14 mouse cellular contexts compared by ENCODE assay signal in genomic region chr8:120304097-120304496, GRCm38 (mm10).
A peak's percentile ranks its signal among the peaks of the same experiment; 100 is the strongest.
DNase-seq lines count a peak whose midpoint lies in the region; ATAC-seq lines count a peak whose summit lies in the region.
"Had no signal": no experiment of that assay in that cellular context is flagged by ENCODE, and none has a peak within 500 bp of the region (broad histone marks: within the 10 kb centered on the region; RNA-seq: fewer than 3 reads in every experiment).

No protein-coding gene starts in this region.

- H3K4me3 ChIP-seq in kidney, embryonic 14.5 days (ENCODE audit: low read length): no peak overlapping the region
- no peak overlapping the region for H3K4me3 ChIP-seq in embryonic facial prominence, embryonic 12.5 days
- no peak overlapping the region for H3K4me3 ChIP-seq in hindbrain, embryonic 12.5 days
- H3K4me3 ChIP-seq in midbrain, embryonic 14.5 days (replicated peaks; ENCODE audit: low read depth, low read length): no peak overlapping the region
- H3K4me3 ChIP-seq: liver, embryonic 13.5 days; megakaryocyte, embryonic 14.5 days had no signal

- no peaks in the 10 kb centered on the region for H3K36me3 ChIP-seq in kidney, embryonic 14.5 days (ENCODE audit: control insufficient read depth, insufficient read depth, low read length)
- no peaks in the 10 kb centered on the region for H3K36me3 ChIP-seq in embryonic facial prominence, embryonic 12.5 days
- H3K36me3 ChIP-seq in hindbrain, embryonic 12.5 days: no peaks in the 10 kb centered on the region
- no peaks in the 10 kb centered on the region for H3K36me3 ChIP-seq in midbrain, embryonic 14.5 days (ENCODE audit: control insufficient read depth, insufficient read depth, low read length)
- H3K36me3 ChIP-seq: liver, embryonic 13.5 days had no signal

- H3K27ac ChIP-seq in kidney, embryonic 14.5 days (ENCODE audit: low read depth, low read length): no peak overlapping the region
- peak overlapping the region; percentile 71; the same call in 1 of the 2 replicates for H3K27ac ChIP-seq in embryonic facial prominence, embryonic 12.5 days
- peak overlapping the region; percentile 67 for H3K27ac ChIP-seq in hindbrain, embryonic 12.5 days
- peak overlapping the region; percentile 67 for H3K27ac ChIP-seq in midbrain, embryonic 14.5 days (replicated peaks; ENCODE audit: low read depth, low read length)
- H3K27ac ChIP-seq: liver, embryonic 13.5 days had no signal

- peaks cover 42% of the 10 kb centered on the region; the same call in 1 of the 2 replicates for H3K4me1 ChIP-seq in kidney, embryonic 14.5 days (ENCODE audit: control insufficient read depth, insufficient read depth, low read length)
- peaks cover 67% of the 10 kb centered on the region for H3K4me1 ChIP-seq in embryonic facial prominence, embryonic 12.5 days
- peaks cover 68% of the 10 kb centered on the region for H3K4me1 ChIP-seq in hindbrain, embryonic 12.5 days
- H3K4me1 ChIP-seq in midbrain, embryonic 14.5 days (ENCODE audit: control insufficient read depth, insufficient read depth, low read length): peaks cover 57% of the 10 kb centered on the region

- H3K27me3 ChIP-seq in kidney, embryonic 14.5 days (ENCODE audit: control insufficient read depth, insufficient read depth, low read length): no peaks in the 10 kb centered on the region
- 0 out of 2 replicates have a peak, but pooled peaks cover 4% of the 10 kb centered on the region for H3K27me3 ChIP-seq in embryonic facial prominence, embryonic 12.5 days
- H3K27me3 ChIP-seq in hindbrain, embryonic 12.5 days: peaks cover 34% of the 10 kb centered on the region
- H3K27me3 ChIP-seq in midbrain, embryonic 14.5 days (ENCODE audit: control insufficient read depth, insufficient read depth, low read length): no peaks in the 10 kb centered on the region

- H3K4me2 ChIP-seq in kidney, embryonic 14.5 days (replicated peaks; ENCODE audit: low read depth, low read length): no peak overlapping the region
- H3K4me2 ChIP-seq in embryonic facial prominence, embryonic 12.5 days (replicated peaks): no peak overlapping the region
- no peak overlapping the region for H3K4me2 ChIP-seq in hindbrain, embryonic 12.5 days (replicated peaks)
- no peak overlapping the region for H3K4me2 ChIP-seq in midbrain, embryonic 14.5 days (ENCODE audit: low read length)
- H3K4me2 ChIP-seq: liver, embryonic 13.5 days had no signal

- peak overlapping the region; percentile 40; the same call in 1 of the 2 replicates for H3K9ac ChIP-seq in kidney, embryonic 14.5 days (ENCODE audit: low read depth, low read length)
- no peak overlapping the region for H3K9ac ChIP-seq in embryonic facial prominence, embryonic 12.5 days
- peak overlapping the region; percentile 13; the same call in 1 of the 2 replicates for H3K9ac ChIP-seq in hindbrain, embryonic 12.5 days
- H3K9ac ChIP-seq in midbrain, embryonic 14.5 days (replicated peaks; ENCODE audit: low read length): no peak overlapping the region; the same call in 1 of the 2 replicates
- H3K9ac ChIP-seq: liver, embryonic 13.5 days had no signal

- no peak for DNase-seq in kidney, postnatal 36 days
- DNase-seq in midbrain, embryonic 14.5 days: peak; percentile 70
- DNase-seq in right cerebral cortex, adult 18-20 months: no peak
- DNase-seq in Muller cell, postnatal 12 days (ENCODE audit: inconsistent ontology term): no peak
- DNase-seq: adrenal gland, postnatal 36 days; cerebellum, postnatal 14 days; kidney, postnatal 14 days; liver, embryonic 13.5 days; thymus, adult 18-20 months had no signal

- WGBS in kidney, embryonic 14.5 days: 52% methylated on average over 9 of the region's 9 CpGs
- WGBS in embryonic facial prominence, embryonic 12.5 days: 34% methylated on average over 9 of the region's 9 CpGs
- 17% methylated on average over 9 of the region's 9 CpGs for WGBS in hindbrain, embryonic 12.5 days
- 20% methylated on average over 9 of the region's 9 CpGs for WGBS in midbrain, embryonic 14.5 days

- no peaks in the 10 kb centered on the region for H3K9me3 ChIP-seq in kidney, embryonic 14.5 days (ENCODE audit: control insufficient read depth, low read length)
- H3K9me3 ChIP-seq in embryonic facial prominence, embryonic 12.5 days: no peaks in the 10 kb centered on the region
- no peaks in the 10 kb centered on the region for H3K9me3 ChIP-seq in hindbrain, embryonic 12.5 days (replicated peaks)
- no peaks in the 10 kb centered on the region for H3K9me3 ChIP-seq in midbrain, embryonic 14.5 days (ENCODE audit: control insufficient read depth, low read length)
- H3K9me3 ChIP-seq: liver, embryonic 13.5 days; megakaryocyte, embryonic 14.5 days had no signal

- no peak for ATAC-seq in kidney, embryonic 14.5 days (ENCODE audit: low FRiP score, low TSS enrichment)
- no peak for ATAC-seq in embryonic facial prominence, embryonic 12.5 days (ENCODE audit: insufficient number of reproducible peaks, insufficient read depth, low FRiP score, low TSS enrichment)
- ATAC-seq in hindbrain, embryonic 12.5 days (ENCODE audit: low FRiP score): peak; percentile 38; the same call in 1 of the 2 replicates
- ATAC-seq in midbrain, embryonic 14.5 days (ENCODE audit: low FRiP score, low TSS enrichment): no peak
- ATAC-seq in erythroid progenitor cell, adult 5-6 weeks (replicated peaks; ENCODE audit: low FRiP score, poor library complexity, severe bottlenecking): no peak

Comparison
In these comparisons a context has a peak if more than half of its experiments do, and no peak if none do; other contexts are left out.
1. H3K9ac ChIP-seq: peak in kidney, embryonic 14.5 days (single experiment) and hindbrain, embryonic 12.5 days (single experiment); none in embryonic facial prominence, embryonic 12.5 days (single experiment) and midbrain, embryonic 14.5 days (single experiment).